Mouse (Mus musculus) spleen, adult 2 months (tissue): ENCODE results near the gene Csrp3.

Source experiments
- CTCF ChIP-seq: fragments of 200-500 bp; IDR thresholded peaks from 2 replicates; pipeline ENCODE4 v1.5.1; 2011; ENCODE audit warnings: mild to moderate bottlenecking, inconsistent platforms; ENCODE audit not compliant: insufficient read depth, insufficient read length, insufficient replicate concordance; ENCODE audit errors: extremely low read depth
- POLR2A ChIP-seq: fragments of 200-500 bp; IDR thresholded peaks from 2 replicates; pipeline ENCODE4 v1.6.1; 2011; ENCODE audit warnings: low read depth, low read length, inconsistent platforms

DNA sequence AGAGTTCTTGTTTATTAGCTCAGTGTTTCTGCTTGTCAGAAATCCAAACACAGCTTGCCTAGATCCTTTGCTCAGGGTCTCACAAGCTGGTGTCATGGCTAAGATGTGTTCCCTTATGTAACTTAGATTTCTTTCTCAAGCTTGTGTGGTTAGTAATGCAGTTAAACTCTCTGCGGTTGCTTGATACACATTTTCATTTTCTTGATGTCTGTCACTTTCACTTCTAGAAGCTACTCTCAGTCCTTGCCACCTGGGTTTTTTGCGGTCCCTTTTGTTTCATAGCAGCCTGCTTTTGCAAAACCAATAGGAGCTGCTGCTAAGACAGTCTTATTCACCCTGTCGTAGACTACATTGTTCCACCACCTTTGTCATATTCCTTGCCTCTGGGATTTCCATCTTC, 52.7 kb downstream of the Csrp3 start:
- TF ChIP-seq POLR2A (no peak), CTCF (no peak)
